Mouse (Mus musculus) adrenal gland, postnatal 10 days (tissue): Measurements from ENCODE around the gene Zfp184. TPM values are rescaled to one million over a fixed set of nuclear protein-coding genes. Genes with fewer than 3 reads are reported as not detected.

Source experiments
- DNase-seq: peaks from one replicate; pipeline ENCODE4 v3.0.0; 2021; ENCODE audit warnings: mixed read lengths
- total RNA-seq, 2 experiments: library from RNA; stranded (reverse); gene quantifications; 2 replicates each; pipeline ENCODE4 v1.2.3; 2021

Gene Zfp184
- total RNA-seq, 2 experiments from 2014 or later: 2.0 to 2.4 TPM

GRCm38 (mm10) chr13:21920681-21921233, 24.1 kb upstream of the Zfp184 start:
- DNase-seq: no peak

GRCm38 (mm10) chr13:21923417-21923816, 21.5 kb upstream of the Zfp184 start:
- DNase-seq: no peak

GRCm38 (mm10) chr13:21924734-21925335, 20.1 kb upstream of the Zfp184 start:
- no peak for DNase-seq

DNA sequence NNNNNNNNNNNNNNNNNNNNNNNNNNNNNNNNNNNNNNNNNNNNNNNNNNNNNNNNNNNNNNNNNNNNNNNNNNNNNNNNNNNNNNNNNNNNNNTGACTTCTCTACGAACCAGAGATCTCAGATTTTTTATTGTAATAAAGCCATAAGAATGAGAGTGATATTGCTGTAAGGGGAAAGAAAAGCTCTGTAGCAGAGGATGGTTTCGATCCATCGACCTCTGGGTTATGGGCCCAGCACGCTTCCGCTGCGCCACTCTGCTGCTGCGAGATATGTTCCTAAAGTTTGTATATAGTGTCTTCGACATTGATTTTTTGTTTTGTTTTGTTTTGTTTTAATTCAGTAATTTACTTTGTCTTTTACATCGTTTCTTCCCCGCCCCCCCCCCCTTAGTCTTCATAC, 13.9 kb upstream of the Zfp184 start:
- no peak for DNase-seq

DNA sequence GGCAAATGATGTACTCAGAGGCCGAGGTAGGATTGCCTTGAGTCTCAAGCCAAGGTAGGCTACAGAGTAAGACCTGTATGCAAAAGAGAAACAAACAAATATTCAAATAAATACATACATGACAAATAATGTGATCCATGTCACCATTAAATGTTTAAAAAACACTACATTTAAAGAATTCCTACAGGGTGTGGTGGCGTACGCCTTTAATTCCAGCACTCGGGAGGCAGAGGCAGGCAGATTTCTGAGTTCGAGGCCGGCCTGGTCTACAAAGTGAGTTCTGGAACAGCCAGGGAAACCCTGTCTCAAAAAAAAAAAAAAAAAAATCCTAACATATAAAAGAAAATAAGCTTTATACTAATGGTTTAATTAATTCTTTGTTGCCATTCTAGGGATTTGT, 13.2 kb upstream of the Zfp184 start:
- no peak for DNase-seq

DNA sequence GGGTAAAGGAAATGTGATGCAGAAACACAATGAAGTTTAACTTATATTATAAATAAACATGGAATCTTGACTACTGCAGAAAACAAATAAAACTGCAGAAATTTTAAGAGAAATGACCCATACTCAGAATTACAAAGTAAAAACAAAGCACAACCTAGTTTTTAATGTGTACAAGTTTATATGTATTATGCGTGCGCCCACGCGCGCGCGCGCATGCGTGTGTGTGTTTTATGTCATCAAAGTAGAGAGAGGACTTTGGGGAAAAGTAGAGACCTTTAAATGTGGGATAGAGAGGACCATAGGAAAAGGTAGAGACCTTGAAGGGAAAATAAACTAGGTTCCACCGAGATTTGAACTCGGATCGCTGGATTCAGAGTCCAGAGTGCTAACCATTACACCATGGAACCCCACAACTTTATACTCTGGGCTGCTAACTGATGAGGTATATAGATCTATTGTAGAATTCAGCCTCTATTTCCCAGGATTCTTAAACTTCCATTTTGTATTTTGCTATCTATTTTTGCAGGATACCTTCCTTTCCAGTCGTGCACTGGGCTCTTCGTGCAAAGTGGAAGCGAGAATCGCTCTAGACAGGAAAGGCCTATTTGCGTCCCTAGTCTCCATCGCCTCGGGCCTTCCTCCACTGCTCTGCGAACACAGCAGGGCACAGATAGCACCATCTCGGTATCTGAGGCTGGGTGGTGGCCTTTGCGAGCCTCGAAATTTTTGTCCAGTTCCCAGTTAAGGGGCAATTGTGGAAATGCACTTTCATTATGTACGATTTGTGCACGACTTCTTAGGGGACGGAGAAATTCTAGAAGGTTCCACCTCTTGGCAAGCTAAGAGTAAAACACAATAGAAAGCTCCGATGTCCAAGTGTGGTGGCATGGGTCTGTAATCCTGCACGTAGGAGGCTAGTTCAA, 11.0 kb upstream of the Zfp184 start:
- DNase-seq: no peak

GRCm38 (mm10) chr13:21934982-21935791, 9.7 kb upstream of the Zfp184 start:
- peak; percentile 74 for DNase-seq

GRCm38 (mm10) chr13:21935833-21936232, 9.1 kb upstream of the Zfp184 start:
- no peak for DNase-seq

DNA sequence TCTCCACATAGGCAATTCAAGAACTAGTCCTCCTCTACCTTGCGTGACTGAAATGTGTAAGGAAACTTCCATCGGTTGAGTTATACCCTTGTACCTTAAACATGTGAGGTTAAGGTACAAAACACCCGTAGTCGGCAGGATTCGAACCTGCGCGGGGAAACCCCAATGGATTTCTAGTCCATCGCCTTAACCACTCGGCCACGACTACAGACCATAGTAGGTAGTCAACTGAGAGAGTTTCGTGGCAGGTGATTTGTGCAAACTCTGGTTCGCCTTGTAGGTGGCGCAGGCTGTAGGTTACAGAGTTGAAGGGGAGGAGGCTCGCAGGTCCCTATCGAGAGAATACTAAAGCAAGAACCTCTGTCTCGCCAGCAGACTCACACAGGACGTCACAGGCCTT, 7.9 kb upstream of the Zfp184 start:
- DNase-seq: peak; percentile 33

DNA sequence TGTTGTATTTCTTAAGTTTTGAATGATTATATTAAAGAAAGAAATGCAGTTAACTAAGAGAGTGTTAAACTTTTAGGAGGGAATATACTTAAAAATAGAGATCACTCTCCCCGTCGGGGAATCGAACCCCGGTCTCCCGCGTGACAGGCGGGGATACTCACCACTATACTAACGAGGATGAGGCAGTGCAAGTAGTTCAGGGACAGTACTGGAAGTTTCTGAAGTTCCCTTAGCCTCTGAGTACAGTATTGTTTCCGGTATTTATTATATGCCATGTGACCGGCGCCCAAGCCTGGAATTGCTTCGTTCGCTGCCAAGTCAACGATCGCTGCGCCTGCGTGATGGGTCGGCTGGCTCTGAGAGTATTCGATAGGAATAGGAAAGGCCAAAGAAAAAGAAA, 4.7 kb upstream of the Zfp184 start:
- peak; percentile 93 for DNase-seq

DNA sequence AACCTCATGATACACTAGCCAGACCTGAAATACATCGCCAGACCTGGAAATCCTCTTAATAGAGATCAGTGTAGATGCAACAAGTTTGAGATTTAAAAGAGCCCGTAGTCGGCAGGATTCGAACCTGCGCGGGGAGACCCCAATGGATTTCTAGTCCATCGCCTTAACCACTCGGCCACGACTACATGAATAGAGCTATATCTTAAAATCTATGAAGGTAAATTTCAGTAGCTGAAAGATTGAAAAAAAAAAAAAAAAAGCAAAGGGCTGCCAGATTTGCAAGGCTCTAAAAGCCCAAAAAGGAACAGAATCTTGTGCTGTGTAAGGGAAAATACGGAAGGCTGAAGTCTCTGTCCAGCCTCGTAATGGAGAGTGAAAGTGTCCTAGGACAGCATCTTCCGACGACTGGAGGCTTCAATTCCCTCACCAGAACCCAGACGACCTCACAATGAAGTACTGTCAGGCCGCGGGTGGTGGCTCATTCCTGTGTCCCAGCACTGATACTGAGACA, 4.0 kb upstream of the Zfp184 start:
- DNase-seq: peak; percentile 89

DNA sequence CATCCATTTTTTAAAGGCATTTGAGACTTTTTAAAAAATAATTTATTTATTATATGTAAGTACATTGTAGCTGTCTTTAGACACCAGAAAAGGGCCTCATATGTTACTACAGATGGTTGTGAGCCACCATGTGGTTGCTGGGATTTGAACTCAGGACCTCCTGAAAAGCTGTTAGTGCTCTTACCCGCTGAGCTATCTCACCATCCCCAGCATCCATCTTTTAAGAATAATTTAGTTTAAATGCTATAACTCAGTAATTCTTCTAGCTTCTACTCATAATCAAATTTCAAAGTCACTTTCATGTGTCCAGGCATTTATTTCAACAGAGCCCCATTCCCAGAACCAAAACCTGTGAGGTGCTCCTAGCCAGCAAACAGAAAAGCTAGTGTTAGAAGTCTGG, 1.2 kb upstream of the Zfp184 start:
- DNase-seq: no peak

- DNase-seq: no peak
These were observed 335 bp upstream of the Zfp184 start for GRCm38 (mm10) chr13:21944592-21944925.

GRCm38 (mm10) chr13:21969269-21969668, 24.4 kb downstream of the Zfp184 start:
- DNase-seq: no peak

DNA sequence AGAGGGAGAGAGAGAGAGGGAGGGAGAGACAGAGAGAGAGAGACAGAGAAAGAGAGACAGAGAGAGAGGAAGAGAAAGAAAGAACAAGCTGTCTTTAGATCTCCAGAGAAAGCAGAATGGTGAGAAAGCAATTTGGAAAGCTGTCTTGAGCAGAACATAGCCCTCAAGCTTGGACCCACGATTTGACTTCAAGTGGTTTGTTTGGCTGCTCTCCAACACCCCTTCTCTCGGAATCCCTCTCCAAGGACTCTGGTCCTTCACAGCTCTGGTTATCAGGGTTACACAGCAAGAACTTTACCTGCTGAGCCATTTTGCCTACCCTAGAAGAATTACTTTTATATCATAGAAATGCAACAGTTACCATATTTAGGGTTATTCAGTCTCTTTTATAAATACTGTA, 24.9 kb downstream of the Zfp184 start:
- DNase-seq: no peak

- DNase-seq: no peak
These were observed 26.7 kb downstream of the Zfp184 start for GRCm38 (mm10) chr13:21971641-21972040.

- DNase-seq: peak; percentile 93
These were observed 29.4 kb downstream of the Zfp184 start for GRCm38 (mm10) chr13:21974221-21974725.

- DNase-seq: peak; percentile 82
These were observed 30.0 kb downstream of the Zfp184 start for GRCm38 (mm10) chr13:21974726-21975473.

DNA sequence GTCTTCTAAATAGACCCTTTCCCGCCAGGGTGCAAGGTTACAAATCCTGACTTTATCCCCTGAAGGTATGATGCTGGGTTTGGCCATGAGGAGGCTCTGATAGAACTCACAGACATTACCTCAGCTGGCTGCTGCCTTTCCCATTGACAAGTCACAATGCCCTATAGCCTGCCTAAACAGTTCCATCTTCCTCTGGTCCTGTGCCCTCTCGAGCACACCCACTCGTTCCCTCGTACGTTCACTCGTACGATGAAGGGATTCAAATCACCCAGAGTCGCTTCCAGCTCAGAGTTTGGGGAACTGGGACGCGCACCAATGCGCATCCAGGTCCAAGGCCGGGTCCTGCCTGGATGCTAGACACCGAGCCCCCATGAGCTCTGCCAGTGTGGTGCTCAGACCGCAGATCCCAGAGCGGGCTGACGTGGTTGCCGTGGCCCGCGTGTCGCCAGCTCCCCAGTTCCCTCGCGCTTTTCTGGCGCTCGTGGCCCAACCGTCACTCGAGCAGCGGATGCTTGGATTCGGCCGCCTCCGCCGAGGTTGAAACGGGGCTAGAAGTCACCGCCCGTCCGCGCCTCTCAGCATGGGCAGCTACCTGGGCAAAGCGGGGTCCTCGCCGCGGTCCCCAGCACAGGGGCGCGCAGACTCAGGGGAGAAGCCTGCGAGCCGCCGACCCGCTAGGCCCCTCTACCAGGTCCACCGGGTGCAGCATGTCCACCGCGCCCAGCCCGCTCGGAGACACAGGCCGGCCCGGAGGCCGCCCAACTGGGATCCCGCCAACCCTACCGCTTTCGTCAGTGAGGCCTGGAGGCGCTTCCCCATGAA, 36.3 kb downstream of the Zfp184 start, which contains the start of gene Pom121l2:
Gene Pom121l2 (plus strand): TSS at position 214 of the 822 bp plus-strand sequence.
- peak; percentile 60 for DNase-seq

GRCm38 (mm10) chr13:21981803-21982193, 36.9 kb downstream of the Zfp184 start:
- DNase-seq: no peak
